Mouse (Mus musculus) kidney, embryonic 14.5 days (tissue): ENCODE data around the gene Olfr49. TPM values are rescaled to one million over a fixed set of nuclear protein-coding genes. Genes with fewer than 3 reads are reported as not detected.

Source experiments
- ATAC-seq: fragments of 200-750 bp; cut with Nextera tagmentation; 2 replicates; pipeline ENCODE4 v1.8.0; 2017; ENCODE audit warnings: moderate number of reproducible peaks, mild to moderate bottlenecking, moderate TSS enrichment, moderate library complexity; ENCODE audit not compliant: low FRiP score, low TSS enrichment
- H3K27ac ChIP-seq: fragments of 300-500 bp; sonication (generic); 2 replicates; pipeline ENCODE4 v1.5.1; 2014; ENCODE audit warnings: low read depth, mild to moderate bottlenecking, low read length, moderate library complexity, mixed read lengths
- H3K27me3 ChIP-seq: fragments of 300-500 bp; sonication (generic); 2 replicates; pipeline ENCODE4 v1.6.1; 2014; ENCODE audit warnings: mild to moderate bottlenecking, low read length; ENCODE audit not compliant: control insufficient read depth, insufficient read depth
- H3K36me3 ChIP-seq: fragments of 300-500 bp; sonication (generic); 2 replicates; pipeline ENCODE4 v1.6.1; 2014; ENCODE audit warnings: low read length, mixed read lengths; ENCODE audit not compliant: control insufficient read depth, insufficient read depth
- H3K4me1 ChIP-seq: fragments of 300-500 bp; sonication (generic); 2 replicates; pipeline ENCODE4 v1.6.1; 2014; ENCODE audit warnings: low read length, mixed read lengths; ENCODE audit not compliant: control insufficient read depth, insufficient read depth
- H3K4me2 ChIP-seq: fragments of 300-500 bp; sonication (generic); replicated peaks from 2 replicates; pipeline ENCODE4 v1.6.1; 2014; ENCODE audit warnings: low read depth, mild to moderate bottlenecking, low read length
- H3K4me3 ChIP-seq: fragments of 300-500 bp; sonication (generic); 2 replicates; pipeline ENCODE4 v1.5.1; 2014; ENCODE audit warnings: mild to moderate bottlenecking, low read length
- H3K9ac ChIP-seq: fragments of 300-500 bp; sonication (generic); 2 replicates; pipeline ENCODE4 v1.6.1; 2014; ENCODE audit warnings: low read depth, mild to moderate bottlenecking, low read length, moderate library complexity
- H3K9me3 ChIP-seq: fragments of 300-500 bp; sonication (generic); 2 replicates; pipeline ENCODE4 v1.6.1; 2016; ENCODE audit warnings: low read length; ENCODE audit not compliant: control insufficient read depth
- WGBS: fragments of 180-500 bp; shearing (Covaris S2); extraction: QIAGEN DNeasy Blood & Tissue Kit; methylation state at CpG from one replicate; pipeline ENCODE4 v1.1.7; 2014; 5-methylcytosine and 5-hydroxymethylcytosine counted together
- polyA plus RNA-seq: library from polyadenylated mRNA; unstranded; fragments of >200 nt; fragmentation: Nextera tagmentation; extraction: Ambion mirVana; gene quantifications from 2 replicates; pipeline ENCODE4 v1.2.1, GENCODE M21; 2014

Olfr49 gene
- polyA plus RNA-seq, 1 experiment from 2014 or later: not detected

- ATAC-seq: no peak
- Histone ChIP-seq H3K4me1 (peaks cover 13% of the 10 kb centered on the region), H3K27ac (no peak overlapping the region), H3K36me3 (peaks cover 9% of the 10 kb centered on the region; the same call in 1 of the 2 replicates), H3K27me3 (no peaks in the 10 kb centered on the region), H3K4me3 (no peak overlapping the region), H3K9ac (no peak overlapping the region), H3K9me3 (no peaks in the 10 kb centered on the region), H3K4me2 (peak overlapping the region; percentile 44; the same call in 1 of the 2 replicates)
- 74% methylated on average over 7 of the region's 7 CpGs for WGBS
These were observed 26.5 kb downstream of the Olfr49 start for GRCm38 (mm10) chr14:54258131-54258670.

DNA sequence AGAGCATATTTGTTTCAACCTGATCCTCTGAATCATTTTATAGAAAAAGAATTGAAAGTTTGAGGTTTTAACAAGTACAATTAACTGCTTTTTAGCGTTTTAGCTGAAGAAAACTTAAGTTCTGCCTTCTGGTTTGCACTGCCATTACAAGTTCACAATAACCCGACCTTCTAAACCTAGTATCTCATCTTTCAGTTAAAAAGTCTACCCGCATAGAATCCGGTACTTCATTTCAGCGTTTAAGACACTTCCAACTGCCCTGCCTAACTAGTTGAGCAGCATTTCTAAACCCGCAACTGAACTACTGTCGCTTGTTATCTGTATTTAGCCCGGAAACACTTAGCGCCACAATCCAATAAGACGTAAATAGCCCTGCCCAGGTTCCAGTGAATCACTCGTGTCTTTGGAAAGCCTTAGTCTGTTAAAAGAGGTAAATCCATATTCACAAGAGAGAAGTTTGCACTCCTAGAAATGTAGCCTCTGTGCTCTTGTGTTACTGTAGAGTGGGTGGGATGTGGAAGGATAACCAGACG is 30.0 kb downstream of the Olfr49 start:
- no peak for ATAC-seq
- Histone ChIP-seq H3K4me3 (peak overlapping the region; percentile 82), H3K27me3 (no peaks in the 10 kb centered on the region), H3K27ac (no peak overlapping the region), H3K36me3 (peaks cover 3% of the 10 kb centered on the region; the same call in 1 of the 2 replicates), H3K4me1 (peaks cover 34% of the 10 kb centered on the region), H3K4me2 (peak overlapping the region; percentile 51), H3K9me3 (no peaks in the 10 kb centered on the region), H3K9ac (no peak overlapping the region; the same call in 1 of the 2 replicates)
- 65% methylated on average over 12 of the region's 12 CpGs for WGBS

DNA sequence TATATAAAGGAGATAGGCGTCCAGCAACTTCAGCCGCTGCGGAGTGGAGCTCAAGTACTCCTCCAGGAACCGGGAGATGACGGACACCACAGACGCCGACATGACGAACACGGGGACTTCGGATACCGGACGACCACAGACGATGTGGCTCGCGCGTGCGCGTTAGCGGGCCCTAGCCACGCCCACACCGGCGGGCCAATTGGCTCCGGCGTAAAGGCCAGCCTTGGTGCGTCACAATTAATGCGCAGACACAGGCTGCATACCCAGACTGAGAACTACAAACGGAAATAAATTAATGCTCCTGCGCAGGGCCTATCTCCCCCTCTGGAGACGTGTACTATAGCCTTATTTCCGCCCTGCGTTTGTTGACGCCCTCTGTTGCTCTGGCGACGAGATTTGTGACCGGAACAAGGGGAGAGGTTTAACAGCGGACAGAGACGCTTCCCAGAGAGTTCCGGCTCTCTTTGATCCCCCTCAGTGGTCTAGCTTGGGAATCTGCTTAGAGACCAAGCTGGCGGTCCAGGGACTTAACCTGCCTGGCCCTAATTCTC is 30.9 kb downstream of the Olfr49 start, which contains the start of the genes Dad1 and Abhd4:
Gene Dad1 (minus strand): TSS at position 364 of the 551 bp plus-strand sequence.
Gene Abhd4 (plus strand): TSS at position 448 of the 551 bp plus-strand sequence.
- H3K9ac ChIP-seq: peak within 1 kb of the TSS; percentile 71
- 0% methylated on average over 39 of the region's 39 CpGs for WGBS
- H3K27ac ChIP-seq: peak within 1 kb of the TSS; percentile 75
- peak within 1 kb of the TSS; percentile 82 for H3K4me3 ChIP-seq
- H3K36me3 ChIP-seq: peaks cover 4% of the 10 kb centered on the region; the same call in 1 of the 2 replicates
- peak within 1 kb of the TSS; percentile 51 for H3K4me2 ChIP-seq
- no peaks in the 10 kb centered on the region for H3K9me3 ChIP-seq
- peak; percentile 99 for ATAC-seq
- no peaks in the 10 kb centered on the region for H3K27me3 ChIP-seq
- peaks cover 42% of the 10 kb centered on the region for H3K4me1 ChIP-seq

DNA sequence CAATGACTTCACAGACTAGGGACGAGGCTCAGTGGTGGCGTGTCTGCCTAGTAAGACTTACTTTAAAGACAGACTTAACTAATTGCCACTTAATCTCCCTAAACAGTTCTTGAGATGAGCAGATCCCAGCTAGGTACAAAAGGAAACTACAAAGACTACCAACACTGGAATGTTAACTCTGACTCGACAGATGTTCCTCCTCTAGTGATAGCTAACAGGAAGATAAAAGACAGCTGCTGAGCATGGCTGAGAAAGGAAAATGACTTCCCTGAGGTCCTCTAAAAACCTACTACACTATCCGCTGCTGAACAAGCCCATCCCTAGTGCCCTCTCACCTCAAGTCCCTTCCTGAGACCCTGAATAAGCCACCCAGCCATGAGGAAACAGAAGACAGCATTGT is 34.6 kb downstream of the Olfr49 start:
- Histone ChIP-seq H3K9me3 (no peaks in the 10 kb centered on the region), H3K4me1 (peaks cover 51% of the 10 kb centered on the region), H3K4me3 (no peak overlapping the region), H3K27me3 (no peaks in the 10 kb centered on the region), H3K9ac (no peak overlapping the region), H3K4me2 (peak overlapping the region; percentile 31), H3K36me3 (peaks cover 17% of the 10 kb centered on the region; the same call in 1 of the 2 replicates), H3K27ac (peak overlapping the region; percentile 88; the same call in 1 of the 2 replicates)
- WGBS: 25% methylated on average over 4 of the region's 4 CpGs
- no peak for ATAC-seq

GRCm38 (mm10) chr14:54249326-54249725 is 35.4 kb downstream of the Olfr49 start:
- peak overlapping the region; percentile 4; the same call in 1 of the 2 replicates for H3K4me3 ChIP-seq

GRCm38 (mm10) chr14:54246232-54246631 is 38.5 kb downstream of the Olfr49 start:
- H3K36me3 ChIP-seq: peaks cover 42% of the 10 kb centered on the region
- ATAC-seq: no peak
- no peak overlapping the region for H3K9ac ChIP-seq
- H3K4me1 ChIP-seq: peaks cover 38% of the 10 kb centered on the region
- no peaks in the 10 kb centered on the region for H3K27me3 ChIP-seq
- 95% methylated on average over 3 of the region's 3 CpGs for WGBS
- no peak overlapping the region for H3K4me3 ChIP-seq
- no peak overlapping the region for H3K4me2 ChIP-seq
- H3K27ac ChIP-seq: no peak overlapping the region
- no peaks in the 10 kb centered on the region for H3K9me3 ChIP-seq

More at GRCm38 (mm10) chr14:54249326-54249725, 35.4 kb downstream of the Olfr49 start:
- no peaks in the 10 kb centered on the region for H3K9me3 ChIP-seq
- peak overlapping the region; percentile 31 for H3K4me2 ChIP-seq
- peak; percentile 8 for ATAC-seq
- H3K9ac ChIP-seq: no peak overlapping the region
- peak overlapping the region; percentile 88 for H3K27ac ChIP-seq
- peaks cover 46% of the 10 kb centered on the region for H3K4me1 ChIP-seq
- WGBS: 18% methylated on average over 9 of the region's 9 CpGs
- H3K27me3 ChIP-seq: no peaks in the 10 kb centered on the region
- peaks cover 21% of the 10 kb centered on the region; the same call in 1 of the 2 replicates for H3K36me3 ChIP-seq

DNA sequence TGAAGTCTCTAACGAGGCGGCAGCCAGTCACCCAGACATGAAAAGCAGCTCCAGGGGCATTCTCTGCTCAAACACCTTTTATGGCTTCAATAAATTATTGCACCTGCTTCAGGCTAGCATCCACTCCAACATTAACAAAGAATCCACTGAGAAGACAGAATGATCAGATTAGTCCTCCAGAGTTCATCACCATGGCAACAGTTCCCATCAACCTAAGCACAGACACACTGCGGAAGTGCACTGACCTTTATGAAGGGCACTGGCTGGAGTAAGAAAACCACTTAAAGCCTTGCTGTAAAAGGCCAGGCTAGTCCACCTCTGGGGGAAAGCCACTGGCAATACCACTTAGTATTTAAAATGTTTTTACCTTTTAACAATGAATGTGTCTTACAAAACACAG is 40.6 kb downstream of the Olfr49 start:
- ATAC-seq: peak; percentile 39; the same call in 1 of the 2 replicates
- Histone ChIP-seq H3K36me3 (peaks cover 46% of the 10 kb centered on the region), H3K9ac (no peak overlapping the region), H3K4me2 (no peak overlapping the region), H3K27ac (no peak overlapping the region), H3K9me3 (no peaks in the 10 kb centered on the region), H3K4me1 (peaks cover 19% of the 10 kb centered on the region), H3K27me3 (no peaks in the 10 kb centered on the region), H3K4me3 (no peak overlapping the region)
- 19% methylated on average over 3 of the region's 3 CpGs for WGBS

GRCm38 (mm10) chr14:54240542-54240941 is 44.2 kb downstream of the Olfr49 start:
- no peak overlapping the region for H3K9ac ChIP-seq
- H3K4me2 ChIP-seq: no peak overlapping the region
- 73% methylated on average over 5 of the region's 5 CpGs for WGBS
- peaks cover 47% of the 10 kb centered on the region for H3K36me3 ChIP-seq
- no peak overlapping the region for H3K4me3 ChIP-seq
- peaks cover 7% of the 10 kb centered on the region for H3K4me1 ChIP-seq
- H3K27me3 ChIP-seq: no peaks in the 10 kb centered on the region
- ATAC-seq: no peak
- H3K27ac ChIP-seq: no peak overlapping the region
- no peaks in the 10 kb centered on the region for H3K9me3 ChIP-seq
